Mouse (Mus musculus): ENCODE measurements around the gene Cog7. TPM values are rescaled to one million over a fixed set of nuclear protein-coding genes. Genes with fewer than 3 reads are reported as not detected.

Gene Cog7
- total RNA-seq (2014; rRNA removed) (38.1 and 39.0 TPM in 2 replicates), polyA plus RNA-seq (2015; fragmentation: Nextera tagmentation; extraction: Ambion mirVana) (32.2 and 34.2 TPM in 2 replicates)

DNA sequence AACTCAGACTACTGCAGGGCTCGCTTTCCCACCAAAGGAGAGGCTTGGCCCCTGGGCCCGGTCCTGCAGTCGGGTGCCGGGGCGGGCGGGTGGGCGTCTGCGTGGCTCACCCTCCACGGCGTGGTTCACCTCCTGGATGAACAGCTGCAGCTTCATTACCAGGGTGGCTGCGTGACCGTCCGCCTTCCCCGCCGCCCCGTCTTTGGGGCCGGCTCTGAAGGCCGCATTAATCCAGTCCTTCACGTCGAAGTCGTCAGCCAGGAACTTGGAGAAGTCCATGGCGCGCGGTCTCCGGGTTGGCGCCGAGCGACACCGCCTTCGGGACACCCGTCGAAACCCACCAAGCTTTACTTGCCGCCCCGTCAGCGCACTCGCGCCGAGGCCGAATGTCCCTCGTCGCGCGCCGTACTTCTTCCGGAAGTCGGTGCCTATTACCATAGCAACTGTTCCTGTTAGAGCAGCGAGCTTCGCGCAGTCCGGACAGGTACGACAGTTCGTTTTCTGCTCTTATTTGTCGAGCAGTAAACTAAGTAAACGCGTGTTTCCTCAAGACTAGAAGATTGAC, at the start of gene Cog7:
Gene Cog7, minus strand, starts transcription at position 405 of the 565 bp plus-strand sequence.
- peak within 1 kb of the TSS; percentile 56 for H3K4me3 ChIP-seq (ENCODE audit: low read length)
- H3K9ac ChIP-seq (replicated peaks; ENCODE audit: low read length): peak within 1 kb of the TSS; percentile 62
- no peaks in the 10 kb centered on the region for H3K27me3 ChIP-seq (ENCODE audit: insufficient read depth, low read length)
- under 1% methylated on average over 55 of the region's 55 CpGs for WGBS
- no peak for TF ChIP-seq CTCF (IDR thresholded peaks at IDR 0.05; ENCODE audit: low read depth)
- H3K4me1 ChIP-seq (ENCODE audit: insufficient read depth, low read length): peaks cover 8% of the 10 kb centered on the region; the same call in 1 of the 2 replicates
- no peaks in the 10 kb centered on the region for H3K36me3 ChIP-seq (ENCODE audit: insufficient read depth, low read length)
- ATAC-seq (peak; percentile 85), DNase-seq (ENCODE audit: low spot score) (peak; percentile 96)
- no peak within 1 kb of the TSS for H3K27ac ChIP-seq
- H3K9me3 ChIP-seq (ENCODE audit: low read length): no peaks in the 10 kb centered on the region
- H3K4me2 ChIP-seq (ENCODE audit: low read depth, low read length): peak within 1 kb of the TSS; percentile 62

DNA sequence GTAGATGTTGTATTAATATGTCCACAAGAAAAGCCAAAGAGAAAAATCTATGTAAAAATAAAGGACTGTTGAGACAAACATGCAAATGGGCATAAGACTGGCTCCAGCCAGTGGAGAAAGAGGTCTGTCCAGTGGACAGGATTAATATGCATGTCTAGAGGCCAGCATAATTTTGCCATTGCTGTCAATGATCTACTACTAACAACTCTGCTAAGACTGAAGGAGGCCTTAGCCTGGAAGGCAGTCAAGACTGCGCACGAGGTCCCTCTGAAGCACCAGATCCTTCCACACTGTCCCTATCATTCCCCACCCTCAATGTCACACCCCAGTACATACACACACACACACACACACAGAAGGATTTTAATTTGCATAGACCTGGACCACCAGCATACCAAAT, 40.6 kb upstream of the Cog7 start:
- Histone ChIP-seq H3K36me3 (ENCODE audit: insufficient read depth, low read length) (no peaks in the 10 kb centered on the region), H3K4me3 (ENCODE audit: low read length) (no peak overlapping the region), H3K27me3 (ENCODE audit: insufficient read depth, low read length) (no peaks in the 10 kb centered on the region), H3K9ac (replicated peaks; ENCODE audit: low read length) (no peak overlapping the region), H3K4me1 (ENCODE audit: insufficient read depth, low read length) (peaks cover 12% of the 10 kb centered on the region), H3K4me2 (ENCODE audit: low read depth, low read length) (no peak overlapping the region), H3K27ac (no peak overlapping the region), H3K9me3 (ENCODE audit: low read length) (no peaks in the 10 kb centered on the region)
- no peak for TF ChIP-seq CTCF (IDR thresholded peaks at IDR 0.05; ENCODE audit: low read depth)
- no peak for ATAC-seq
- 89% methylated on average over 2 of the region's 2 CpGs for WGBS
- DNase-seq (ENCODE audit: low spot score): no peak

DNA sequence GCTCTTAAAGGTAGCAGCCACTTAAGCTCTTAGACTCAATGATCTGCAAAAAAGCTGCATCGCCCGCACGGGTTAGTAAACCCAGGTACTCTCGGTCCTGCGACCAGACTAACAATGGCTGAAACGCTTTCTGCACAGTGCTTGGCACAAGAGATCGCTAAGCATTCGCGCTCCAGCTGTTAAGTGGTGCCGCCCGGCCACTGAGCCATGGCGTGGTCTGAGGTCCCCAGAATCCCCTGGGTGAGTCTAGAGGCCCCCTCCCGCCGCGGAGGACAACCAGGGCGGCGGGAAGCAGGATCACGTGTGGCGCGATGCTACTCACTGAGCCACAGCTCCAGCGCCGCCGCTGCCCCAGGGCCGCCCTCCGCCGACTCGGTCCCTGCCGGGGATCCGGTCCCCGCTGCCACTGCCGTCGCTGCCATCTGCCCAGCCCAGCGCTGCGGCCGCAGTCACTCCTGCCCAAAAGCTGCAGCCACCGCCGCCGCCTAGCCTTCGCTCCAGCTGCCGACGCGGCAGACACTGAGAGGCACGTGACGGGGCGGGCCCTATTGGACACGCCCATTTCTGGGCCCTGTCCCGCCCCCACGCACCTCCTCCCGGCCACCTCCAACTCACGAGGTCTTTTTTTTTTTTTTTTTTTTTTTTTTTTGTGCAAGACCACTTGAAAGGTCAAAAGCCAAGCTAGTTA, 39.3 kb upstream of the Cog7 start, which contains the start of gene Gga2:
Gene Gga2, minus strand, starts transcription at position 556 of the 688 bp plus-strand sequence.
- Histone ChIP-seq H3K4me1 (ENCODE audit: insufficient read depth, low read length) (peaks cover 12% of the 10 kb centered on the region), H3K27me3 (ENCODE audit: insufficient read depth, low read length) (no peaks in the 10 kb centered on the region), H3K4me3 (ENCODE audit: low read length) (peak within 1 kb of the TSS; percentile 86), H3K27ac (peak within 1 kb of the TSS; percentile 93), H3K36me3 (ENCODE audit: insufficient read depth, low read length) (no peaks in the 10 kb centered on the region), H3K4me2 (ENCODE audit: low read depth, low read length) (peak within 1 kb of the TSS; percentile 75), H3K9me3 (ENCODE audit: low read length) (no peaks in the 10 kb centered on the region), H3K9ac (replicated peaks; ENCODE audit: low read length) (peak within 1 kb of the TSS; percentile 86)
- DNase-seq (ENCODE audit: low spot score) (peak; percentile 95), ATAC-seq (peak; percentile 90)
- no peak for TF ChIP-seq CTCF (IDR thresholded peaks at IDR 0.05; ENCODE audit: low read depth)
- WGBS: 0% methylated on average over 46 of the region's 50 CpGs

DNA sequence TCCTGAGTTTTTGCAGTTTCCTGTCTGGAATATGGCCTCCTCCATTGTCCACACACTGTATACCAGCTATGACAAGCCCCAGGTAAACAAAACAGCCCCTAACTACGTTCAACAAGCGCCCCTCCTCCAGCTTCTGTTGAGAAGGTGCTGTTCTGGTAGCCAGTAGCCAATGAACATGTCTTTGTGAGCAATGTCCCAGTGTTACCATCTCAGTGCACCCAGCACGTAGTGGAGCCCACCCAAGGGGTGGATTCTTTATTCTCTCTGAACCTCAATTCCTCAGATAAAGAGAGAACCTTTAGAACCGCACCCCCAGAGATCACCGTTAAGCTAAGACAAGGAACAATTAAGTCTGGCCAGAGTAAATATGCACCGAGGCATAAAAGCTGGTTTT, 38.8 kb upstream of the Cog7 start:
- Histone ChIP-seq H3K9ac (replicated peaks; ENCODE audit: low read length) (peak overlapping the region; percentile 86), H3K9me3 (ENCODE audit: low read length) (no peaks in the 10 kb centered on the region), H3K4me3 (ENCODE audit: low read length) (peak overlapping the region; percentile 86), H3K36me3 (ENCODE audit: insufficient read depth, low read length) (no peaks in the 10 kb centered on the region), H3K4me2 (ENCODE audit: low read depth, low read length) (peak overlapping the region; percentile 75), H3K27me3 (ENCODE audit: insufficient read depth, low read length) (no peaks in the 10 kb centered on the region), H3K4me1 (ENCODE audit: insufficient read depth, low read length) (peaks cover 18% of the 10 kb centered on the region), H3K27ac (peak overlapping the region; percentile 93)
- DNase-seq (ENCODE audit: low spot score) (peak; percentile 56), ATAC-seq (peak; percentile 57)
- TF ChIP-seq CTCF (IDR thresholded peaks at IDR 0.05; ENCODE audit: low read depth): no peak
- whole genome bisulfite sequencing: 1% methylated on average over 6 of the region's 6 CpGs

DNA sequence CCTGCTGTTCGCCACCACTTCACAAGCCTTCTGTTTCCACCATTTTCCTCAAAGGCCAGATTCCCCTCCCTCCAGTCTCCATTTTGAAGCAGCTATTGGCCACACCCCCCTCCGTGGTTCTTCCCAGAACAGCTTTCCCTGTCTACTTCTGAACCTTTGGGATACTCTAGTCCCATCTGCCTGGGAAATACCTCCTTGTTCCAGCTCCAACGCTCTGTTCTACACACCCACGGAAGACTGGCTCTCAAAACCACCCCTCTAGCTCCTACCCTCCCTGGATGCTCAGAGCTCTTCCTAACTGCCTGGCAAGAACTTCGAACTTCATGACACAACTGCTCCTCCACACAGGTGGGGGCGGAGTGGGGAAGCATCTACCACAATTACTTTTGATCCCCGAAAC, 37.5 kb upstream of the Cog7 start:
- peaks cover 19% of the 10 kb centered on the region for H3K4me1 ChIP-seq (ENCODE audit: insufficient read depth, low read length)
- no peaks in the 10 kb centered on the region for H3K36me3 ChIP-seq (ENCODE audit: insufficient read depth, low read length)
- WGBS: 85% methylated on average over 7 of the region's 7 CpGs
- H3K4me2 ChIP-seq (ENCODE audit: low read depth, low read length): peak overlapping the region; percentile 75
- no peak for ATAC-seq
- TF ChIP-seq CTCF (IDR thresholded peaks at IDR 0.05; ENCODE audit: low read depth): no peak
- no peak overlapping the region for H3K4me3 ChIP-seq (ENCODE audit: low read length)
- H3K9me3 ChIP-seq (ENCODE audit: low read length): no peaks in the 10 kb centered on the region
- no peak for DNase-seq (ENCODE audit: low spot score)
- no peaks in the 10 kb centered on the region for H3K27me3 ChIP-seq (ENCODE audit: insufficient read depth, low read length)
- no peak overlapping the region for H3K9ac ChIP-seq (replicated peaks; ENCODE audit: low read length)
- no peak overlapping the region for H3K27ac ChIP-seq

DNA sequence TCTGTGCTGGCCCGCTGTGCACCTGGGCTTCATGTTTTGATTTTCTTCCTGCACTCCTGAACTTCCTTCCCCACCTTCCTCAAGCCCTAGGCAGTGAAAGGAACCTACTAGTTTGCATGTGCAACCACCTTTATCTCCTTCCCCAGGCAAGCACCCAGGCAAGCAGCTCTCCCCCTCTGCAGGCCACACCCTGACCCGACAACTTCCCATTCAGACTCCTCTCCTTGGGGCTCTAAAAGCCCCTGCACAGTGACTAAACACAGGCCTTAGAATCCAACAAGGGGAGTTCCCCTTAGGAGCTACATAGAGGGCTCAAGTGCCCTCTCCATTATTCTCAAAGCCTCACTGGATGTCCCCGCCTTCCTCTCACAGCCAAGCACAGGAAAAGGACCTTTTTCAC, 36.7 kb upstream of the Cog7 start:
- ATAC-seq: no peak
- Histone ChIP-seq H3K4me1 (ENCODE audit: insufficient read depth, low read length) (peaks cover 19% of the 10 kb centered on the region), H3K4me3 (ENCODE audit: low read length) (no peak overlapping the region), H3K27ac (no peak overlapping the region), H3K4me2 (ENCODE audit: low read depth, low read length) (peak overlapping the region; percentile 75), H3K9me3 (ENCODE audit: low read length) (no peaks in the 10 kb centered on the region), H3K36me3 (ENCODE audit: insufficient read depth, low read length) (no peaks in the 10 kb centered on the region), H3K27me3 (ENCODE audit: insufficient read depth, low read length) (no peaks in the 10 kb centered on the region), H3K9ac (replicated peaks; ENCODE audit: low read length) (no peak overlapping the region)
- 77% methylated on average over 3 of the region's 3 CpGs for WGBS
- no peak for DNase-seq (ENCODE audit: low spot score)
- TF ChIP-seq CTCF (IDR thresholded peaks at IDR 0.05; ENCODE audit: low read depth): no peak

DNA sequence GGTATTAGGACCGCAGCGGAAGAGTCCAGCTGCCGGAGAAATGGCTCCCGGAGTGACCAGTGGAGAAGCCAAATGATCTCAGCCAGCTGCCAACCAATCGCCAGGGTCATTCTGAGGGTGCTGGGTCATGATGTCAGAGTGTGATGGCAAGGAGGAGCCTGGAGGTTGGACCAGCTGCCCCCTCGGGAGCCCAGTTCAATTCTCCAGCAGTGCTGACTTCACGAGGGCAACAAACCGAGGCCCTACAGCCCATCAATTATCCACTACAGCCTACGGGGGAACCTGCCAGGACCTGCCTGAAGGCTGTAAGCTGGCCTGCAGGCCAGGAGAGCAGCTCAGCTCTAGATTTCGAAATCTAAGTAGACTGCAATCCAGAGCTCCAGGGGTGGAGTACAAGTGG, 34.2 kb upstream of the Cog7 start:
- TF ChIP-seq CTCF (IDR thresholded peaks at IDR 0.05; ENCODE audit: low read depth): no peak
- Histone ChIP-seq H3K4me2 (ENCODE audit: low read depth, low read length) (0 out of 2 replicates have a peak overlapping the region, but pooled peaks have one; percentile 3), H3K36me3 (ENCODE audit: insufficient read depth, low read length) (peaks cover 6% of the 10 kb centered on the region; the same call in 1 of the 2 replicates), H3K9me3 (ENCODE audit: low read length) (no peaks in the 10 kb centered on the region), H3K9ac (replicated peaks; ENCODE audit: low read length) (no peak overlapping the region), H3K4me3 (ENCODE audit: low read length) (no peak overlapping the region), H3K27me3 (ENCODE audit: insufficient read depth, low read length) (no peaks in the 10 kb centered on the region), H3K27ac (no peak overlapping the region), H3K4me1 (ENCODE audit: insufficient read depth, low read length) (peaks cover 19% of the 10 kb centered on the region)
- no peak for DNase-seq (ENCODE audit: low spot score)
- WGBS: 54% methylated on average over 10 of the region's 10 CpGs
- ATAC-seq: no peak
